Mouse (Mus musculus) left cerebral cortex, postnatal 4 days (tissue): ENCODE measurements at regions not wholly inside any gene's neighbourhood (a gene's known extent, or its start where the extent isn't known, plus 50 kb on each side); places are given as distances from the start of the nearest gene placed in this dataset.

Experiments used
- DNase-seq: peaks from one replicate; pipeline ENCODE4 v3.0.0-alpha.2; 2022
- intact Hi-C: fragments of 180-260 bp; cut with DNase I; formaldehyde crosslinking; loops from one replicate; pipeline ENCODE4 v1.15.1; 2025

GRCm38 (mm10) chr17:68205545-68205944, 68.1 kb upstream of the L3mbtl4 start:
- intact Hi-C loops: no loop called here
- DNase-seq: no peak

DNA sequence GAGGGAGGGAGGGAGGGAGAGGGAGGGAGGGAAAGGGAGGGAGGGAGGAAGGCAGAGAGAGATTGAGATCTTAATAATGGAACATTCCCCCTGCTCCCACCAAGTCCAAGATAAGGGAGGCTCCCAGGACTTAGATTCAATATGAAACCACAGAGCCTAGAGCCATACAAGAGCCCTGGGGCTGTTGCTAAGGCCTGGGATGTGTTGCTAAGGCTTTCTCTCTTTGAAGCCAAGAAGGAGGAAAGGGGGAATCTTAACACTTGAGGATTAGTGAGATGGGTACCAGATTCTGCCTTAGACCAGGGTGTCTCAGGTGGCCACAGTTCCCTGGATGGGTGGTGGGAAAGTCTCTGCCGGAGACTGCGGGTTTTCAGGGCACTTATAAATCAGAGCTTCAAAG, 64.8 kb upstream of the L3mbtl4 start:
- DNase-seq: no peak
- intact Hi-C loops: no loop called here

- intact Hi-C loops: no loop called here
- DNase-seq: peak; percentile 27
Observed at GRCm38 (mm10) chr17:68210313-68211254, 63.0 kb upstream of the L3mbtl4 start.

DNA sequence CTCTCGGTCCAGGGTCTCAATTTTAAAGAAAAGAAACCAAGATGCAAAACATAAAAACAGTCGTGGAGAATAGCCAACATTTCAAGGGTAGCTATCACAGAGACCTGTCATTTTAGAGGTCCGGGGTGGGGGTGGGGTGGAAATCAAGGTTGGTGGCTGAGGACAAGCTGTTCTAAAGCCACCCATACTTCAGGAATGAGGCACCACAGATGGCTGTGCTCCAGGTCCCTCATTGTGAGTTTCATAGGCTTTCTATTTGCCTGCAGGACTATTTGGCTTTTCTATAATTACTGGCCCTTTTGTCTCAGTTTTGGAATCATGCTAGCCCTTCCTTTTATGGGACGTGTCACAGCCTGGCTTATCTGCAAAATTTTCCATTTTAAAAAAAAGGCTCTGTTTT, 55.4 kb upstream of the L3mbtl4 start:
- DNase-seq: peak; percentile 21

DNA sequence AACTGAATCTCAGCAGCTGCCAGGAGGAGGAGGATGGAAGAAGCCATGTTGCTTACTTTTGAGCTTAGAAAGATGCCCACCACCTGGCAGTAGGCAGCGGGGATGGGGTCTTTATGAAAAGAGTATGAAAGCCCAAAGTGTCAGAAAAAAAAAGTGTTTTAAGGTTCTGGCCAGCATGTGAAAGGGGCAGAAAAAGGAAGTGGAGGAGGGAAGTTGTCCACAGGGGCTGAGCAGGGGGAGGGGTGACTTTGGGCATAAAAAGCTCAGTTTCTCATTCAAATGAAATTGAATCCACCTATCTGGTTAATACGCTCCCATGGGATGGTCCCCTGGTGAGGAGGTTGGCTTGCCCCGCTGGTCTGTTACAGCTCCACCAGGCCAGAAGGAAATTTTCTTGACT, 50.4 kb upstream of the L3mbtl4 start:
- DNase-seq: no peak
- intact Hi-C loops: no loop called here

More for the DNA sequence above, 55.4 kb upstream of the L3mbtl4 start:
- intact Hi-C loops: no loop called here
